Mouse (Mus musculus) liver, embryonic 11.5 days (tissue): ENCODE data around the gene Htr6. TPM values are rescaled to one million over a fixed set of nuclear protein-coding genes. Genes with fewer than 3 reads are reported as not detected.

Experiments used
- ATAC-seq: fragments of 200-750 bp; cut with Nextera tagmentation; replicated peaks from 2 replicates; pipeline ENCODE4 v1.8.0; 2017; ENCODE audit warnings: moderate number of reproducible peaks, mild to moderate bottlenecking, moderate TSS enrichment, moderate library complexity; ENCODE audit not compliant: low FRiP score
- DNase-seq: peaks from one replicate; pipeline ENCODE4 v3.0.0-alpha.2; 2017; ENCODE audit warnings: low spot score
- H3K27ac ChIP-seq: fragments of 300-500 bp; sonication (generic); 2 replicates; pipeline ENCODE4 v1.5.1; 2014; ENCODE audit warnings: mild to moderate bottlenecking, low read depth, low read length, control low read depth
- H3K27me3 ChIP-seq: fragments of 300-500 bp; sonication (generic); replicated peaks from 2 replicates; pipeline ENCODE4 v1.6.1; 2014; ENCODE audit warnings: low read length, mixed read lengths; ENCODE audit not compliant: control insufficient read depth, insufficient read depth
- H3K36me3 ChIP-seq: fragments of 300-500 bp; sonication (generic); 2 replicates; pipeline ENCODE4 v1.6.1; 2014; ENCODE audit warnings: mild to moderate bottlenecking, low read length, moderate library complexity, mixed read lengths; ENCODE audit not compliant: control insufficient read depth, insufficient read depth
- H3K4me1 ChIP-seq: fragments of 300-500 bp; sonication (generic); replicated peaks from 2 replicates; pipeline ENCODE4 v1.6.1; 2014; ENCODE audit warnings: low read length, mixed read lengths; ENCODE audit not compliant: control insufficient read depth, insufficient read depth
- H3K4me2 ChIP-seq: fragments of 300-500 bp; sonication (generic); 2 replicates; pipeline ENCODE4 v1.6.1; 2014; ENCODE audit warnings: mild to moderate bottlenecking, control low read depth, moderate library complexity
- H3K4me3 ChIP-seq: fragments of 300-500 bp; sonication (generic); 2 replicates; pipeline ENCODE4 v1.5.1; 2014; ENCODE audit warnings: low read depth, low read length, control low read depth
- H3K9ac ChIP-seq: fragments of 300-500 bp; sonication (generic); 2 replicates; pipeline ENCODE4 v1.6.1; 2014; ENCODE audit warnings: low read depth, low read length, control low read depth
- H3K9me3 ChIP-seq: fragments of 300-500 bp; sonication (generic); 2 replicates; pipeline ENCODE4 v1.6.1; 2016; ENCODE audit warnings: low read length, inconsistent platforms, mixed read lengths; ENCODE audit not compliant: control insufficient read depth
- WGBS: fragments of 180-500 bp; shearing (Covaris S2); extraction: QIAGEN DNeasy Blood & Tissue Kit; methylation state at CpG from one replicate; pipeline ENCODE4 v1.1.7; 2014; 5-methylcytosine and 5-hydroxymethylcytosine counted together
- polyA plus RNA-seq: library from polyadenylated mRNA; unstranded; fragments of >200 nt; fragmentation: Nextera tagmentation; extraction: Ambion mirVana; gene quantifications from 2 replicates; pipeline ENCODE4 v1.2.1, GENCODE M21; 2014

Htr6 gene
- polyA plus RNA-seq, 1 experiment from 2014 or later, result not detected

- Histone ChIP-seq H3K9ac (no peak overlapping the region), H3K36me3 (no peaks in the 10 kb centered on the region), H3K27ac (no peak overlapping the region), H3K4me2 (no peak overlapping the region), H3K27me3 (no peaks in the 10 kb centered on the region), H3K4me3 (no peak overlapping the region), H3K4me1 (no peaks in the 10 kb centered on the region; the same call in none of the 2 replicates), H3K9me3 (peaks cover 3% of the 10 kb centered on the region; the same call in 1 of the 2 replicates)
- DNase-seq (no peak), ATAC-seq (no peak)
- 81% methylated on average over 14 of the region's 14 CpGs for WGBS
Observed at GRCm38 (mm10) chr4:139018388-139018787, 57.0 kb downstream of the Htr6 start.

DNA sequence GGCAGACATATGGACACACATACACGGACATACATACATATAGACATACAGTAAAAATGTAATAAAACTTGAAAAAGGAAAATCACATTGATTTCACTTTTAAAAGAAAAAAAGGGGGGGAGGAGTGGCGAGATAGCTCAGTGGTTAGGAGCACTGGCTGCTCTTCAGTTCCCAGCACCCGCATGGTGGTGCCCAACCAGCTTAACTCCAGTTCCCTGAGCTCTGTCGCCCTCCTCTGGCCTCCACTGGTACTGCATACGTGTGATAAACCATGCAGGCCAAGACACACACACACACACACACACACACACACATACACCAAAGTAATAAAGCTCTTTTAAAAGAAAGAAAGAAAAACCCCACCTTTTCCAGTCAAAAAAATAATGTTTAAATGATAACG is 60.6 kb downstream of the Htr6 start:
- no peak overlapping the region for H3K4me2 ChIP-seq
- no peak overlapping the region for H3K27ac ChIP-seq
- ATAC-seq (no peak), DNase-seq (no peak)
- H3K36me3 ChIP-seq, result no peaks in the 10 kb centered on the region
- peaks cover 3% of the 10 kb centered on the region; the same call in 1 of the 2 replicates for H3K9me3 ChIP-seq
- H3K4me3 ChIP-seq, result no peak overlapping the region
- no peaks in the 10 kb centered on the region; the same call in none of the 2 replicates for H3K4me1 ChIP-seq
- WGBS, result 75% methylated on average over 6 of the region's 6 CpGs
- no peak overlapping the region for H3K9ac ChIP-seq
- H3K27me3 ChIP-seq, result no peaks in the 10 kb centered on the region

DNA sequence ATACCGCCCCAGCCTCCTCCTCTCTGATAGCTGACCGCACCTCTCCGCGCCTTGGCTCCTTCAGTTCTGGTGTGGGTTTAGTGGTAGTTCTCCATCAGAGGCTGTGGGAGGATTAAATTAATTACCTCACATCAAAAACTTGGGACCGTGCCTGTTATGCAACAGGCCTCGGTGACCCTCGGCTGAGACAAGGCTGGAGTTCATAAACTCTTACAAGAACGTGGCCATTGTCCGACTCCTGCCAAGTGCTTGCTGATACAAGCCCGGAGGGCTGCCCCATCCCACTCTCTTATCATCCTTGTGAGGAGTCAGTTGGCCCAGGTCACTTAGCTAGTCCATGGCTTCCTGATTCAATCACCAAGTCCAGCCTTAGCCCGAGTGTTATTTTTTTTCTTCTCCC is 62.1 kb downstream of the Htr6 start:
- ATAC-seq (no peak), DNase-seq (no peak)
- Histone ChIP-seq H3K36me3 (no peaks in the 10 kb centered on the region), H3K4me1 (no peaks in the 10 kb centered on the region), H3K27ac (no peak overlapping the region), H3K4me3 (no peak overlapping the region), H3K27me3 (no peaks in the 10 kb centered on the region), H3K9ac (no peak overlapping the region), H3K9me3 (peaks cover 3% of the 10 kb centered on the region; the same call in 1 of the 2 replicates), H3K4me2 (no peak overlapping the region)
- 82% methylated on average over 11 of the region's 11 CpGs for WGBS

- no peaks in the 10 kb centered on the region for H3K27me3 ChIP-seq
- no peaks in the 10 kb centered on the region for H3K36me3 ChIP-seq
- no peak for DNase-seq
- no peak overlapping the region for H3K4me3 ChIP-seq
- no peak overlapping the region for H3K27ac ChIP-seq
- H3K9me3 ChIP-seq, result peaks cover 3% of the 10 kb centered on the region; the same call in 1 of the 2 replicates
- no peak overlapping the region for H3K9ac ChIP-seq
- ATAC-seq, result no peak
- no peak overlapping the region for H3K4me2 ChIP-seq
- WGBS, result 93% methylated on average over 13 of the region's 13 CpGs
- no peaks in the 10 kb centered on the region for H3K4me1 ChIP-seq
Observed at GRCm38 (mm10) chr4:139011201-139011702, 64.1 kb downstream of the Htr6 start.

Other genes with a start within 250 kb of the Htr6 start
- gene Pla2g5, start 212.1 kb downstream of the Htr6 start, polyA plus RNA-seq, result 0.16 TPM in 1 of 2 replicates, not detected in the other
- not detected in 2 replicates for gene Gm13030, start 201.6 kb downstream of the Htr6 start, polyA plus RNA-seq
- not detected in 2 replicates for gene Pla2g2e, start 197.6 kb downstream of the Htr6 start, polyA plus RNA-seq
- 3.0 and 3.8 TPM in 2 replicates for gene Otud3, start 161.6 kb downstream of the Htr6 start, polyA plus RNA-seq
- not detected in 2 replicates for gene Rnf186, start 108.5 kb downstream of the Htr6 start, polyA plus RNA-seq
- 1.5 and 1.9 TPM in 2 replicates for gene Tmco4, start 102.7 kb downstream of the Htr6 start, polyA plus RNA-seq
- gene Nbl1, start 17.4 kb upstream of the Htr6 start, polyA plus RNA-seq, result 4.0 and 5.0 TPM in 2 replicates
- 541 and 564 TPM in 2 replicates for gene Minos1, start 55.5 kb upstream of the Htr6 start, polyA plus RNA-seq
- gene Capzb, start 117.3 kb upstream of the Htr6 start, polyA plus RNA-seq, result 250 and 257 TPM in 2 replicates
- 13.8 and 15.5 TPM in 2 replicates for gene Pqlc2, start 235.1 kb upstream of the Htr6 start, polyA plus RNA-seq
- gene Akr7a5, start 235.2 kb upstream of the Htr6 start, polyA plus RNA-seq, result 68.4 and 72.7 TPM in 2 replicates